Mouse (Mus musculus): ENCODE measurements at regions not wholly inside any gene's neighbourhood (a gene's known extent, or its start where the extent isn't known, plus 50 kb on each side); places are given as distances from the start of the nearest gene placed in this dataset.

DNA sequence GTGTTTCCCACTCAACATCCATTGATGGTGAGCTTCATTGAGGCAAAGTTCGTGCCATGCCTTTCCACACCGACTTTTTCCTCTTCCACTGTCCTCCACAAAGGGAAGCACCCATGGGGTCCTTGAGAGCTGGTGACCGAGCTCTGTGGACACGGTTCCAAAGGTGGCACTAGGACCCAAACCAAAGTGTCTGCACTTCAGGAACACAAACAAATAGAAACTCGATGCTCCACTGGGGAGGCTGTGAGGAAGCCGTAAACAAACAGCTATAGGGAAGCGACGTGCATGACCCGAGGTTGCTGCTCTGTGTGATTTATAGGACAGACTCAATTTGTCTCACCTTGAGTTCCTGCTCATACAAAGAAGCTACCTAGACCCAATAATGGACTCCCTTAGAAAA is 257.5 kb downstream of the Ankrd50 start:
- TF ChIP-seq E2F4 (IDR thresholded peaks at IDR 0.05; ENCODE audit: borderline replicate concordance, low read depth, low read length) (no peak), EP300 (IDR thresholded peaks at IDR 0.05; ENCODE audit: low read depth in 1 of 2, low read length in 2 of 2) (no peak), CTCF (IDR thresholded peaks at IDR 0.05 in 2 of 3, conservative IDR thresholded peaks at IDR 0.05 in 1 of 3; ENCODE audit: control insufficient read depth in 1 of 3, insufficient read depth in 1 of 3, low read depth in 2 of 3, low read length in 3 of 3, poor library complexity in 1 of 3, severe bottlenecking in 1 of 3) (no peak)
